Mouse (Mus musculus) left cerebral cortex, adult 2 months (tissue): ENCODE measurements around the gene Ints1. TPM values are rescaled to one million over a fixed set of nuclear protein-coding genes. Genes with fewer than 3 reads are reported as not detected.

Experiments used
- DNase-seq, 2 experiments: peaks; one replicate each; pipeline ENCODE4 v3.0.0; 2021 to 2022; ENCODE audit warnings: low spot score in 2 of 2, mixed read lengths in 1 of 2; ENCODE audit errors: extremely low spot score in 1 of 2
- H3K27ac ChIP-seq: fragments of 200-600 bp; 2 replicates; pipeline ENCODE4 v1.8.1; 2022
- H3K4me3 ChIP-seq: fragments of 200-600 bp; 2 replicates; pipeline ENCODE4 v1.8.1; 2022
- CTCF ChIP-seq: fragments of 200-600 bp; IDR thresholded peaks from 2 replicates; pipeline ENCODE4 v1.8.1; 2022; ENCODE audit warnings: antibody characterized with exemption, mild to moderate bottlenecking, moderate library complexity
- intact Hi-C: fragments of 180-260 bp; cut with DNase I; formaldehyde crosslinking; loops from one replicate; pipeline ENCODE4 v1.15.1; 2025
- total RNA-seq, 2 experiments: library from RNA; stranded (reverse); gene quantifications; 2 replicates each; pipeline ENCODE4 v1.2.3; 2021

The Ints1 gene
- total RNA-seq, 2 experiments from 2014 or later: 91.9 to 102 TPM

GRCm38 (mm10) chr5:139738592-139739315, 36.7 kb downstream of the Ints1 start:
- no peak overlapping the region for H3K27ac ChIP-seq
- DNase-seq: no peak
- intact Hi-C loops: no loop called here
- no peak for TF ChIP-seq CTCF
- no peak overlapping the region for H3K4me3 ChIP-seq

- H3K27ac ChIP-seq: no peak overlapping the region
- H3K4me3 ChIP-seq: no peak overlapping the region
- TF ChIP-seq CTCF: no peak
- intact Hi-C loops: no loop called here
- DNase-seq: no peak
These were observed 37.5 kb downstream of the Ints1 start for GRCm38 (mm10) chr5:139737841-139738591.

- intact Hi-C loops: no loop called here
- DNase-seq: no peak
- peak overlapping the region; percentile 52; the same call in 1 of the 2 replicates for H3K4me3 ChIP-seq
- no peak overlapping the region for H3K27ac ChIP-seq
- TF ChIP-seq CTCF: no peak
These were observed 39.0 kb downstream of the Ints1 start for GRCm38 (mm10) chr5:139736504-139736940.

GRCm38 (mm10) chr5:139735677-139736503, 39.6 kb downstream of the Ints1 start, which contains the start of gene Micall2:
Gene Micall2, minus strand, starts transcription at chr5:139736336.
- intact Hi-C loops: no loop called here
- TF ChIP-seq CTCF: no peak
- peak; percentile 67 to 81 for DNase-seq
- Histone ChIP-seq H3K4me3 (peak within 1 kb of the TSS; percentile 52), H3K27ac (no peak within 1 kb of the TSS)

GRCm38 (mm10) chr5:139734746-139735145, 40.7 kb downstream of the Ints1 start:
- intact Hi-C loops: no loop called here
- no peak for DNase-seq
- no peak overlapping the region for H3K4me3 ChIP-seq
- no peak overlapping the region for H3K27ac ChIP-seq
- no peak for TF ChIP-seq CTCF

GRCm38 (mm10) chr5:139734016-139734415, 41.5 kb downstream of the Ints1 start:
- no peak for TF ChIP-seq CTCF
- intact Hi-C loops: no loop called here
- H3K4me3 ChIP-seq: no peak overlapping the region
- no peak overlapping the region for H3K27ac ChIP-seq
- no peak for DNase-seq

- no peak for TF ChIP-seq CTCF
- H3K4me3 ChIP-seq: no peak overlapping the region
- H3K27ac ChIP-seq: no peak overlapping the region
- intact Hi-C loops: no loop called here
- DNase-seq: no peak
These were observed 42.8 kb downstream of the Ints1 start for GRCm38 (mm10) chr5:139732634-139733107.

GRCm38 (mm10) chr5:139730712-139731486, 44.6 kb downstream of the Ints1 start:
- no peak for DNase-seq
- H3K27ac ChIP-seq: no peak overlapping the region; the same call in none of the 2 replicates
- H3K4me3 ChIP-seq: no peak overlapping the region
- TF ChIP-seq CTCF: no peak
- intact Hi-C loops: no loop called here

- TF ChIP-seq CTCF: no peak
- intact Hi-C loops: no loop called here
- no peak for DNase-seq
- Histone ChIP-seq H3K27ac (no peak overlapping the region), H3K4me3 (no peak overlapping the region)
These were observed 48.2 kb downstream of the Ints1 start for GRCm38 (mm10) chr5:139727261-139727660.

- no peak for TF ChIP-seq CTCF
- Histone ChIP-seq H3K4me3 (no peak overlapping the region), H3K27ac (no peak overlapping the region)
- no peak for DNase-seq
- intact Hi-C loops: no loop called here
These were observed 49.3 kb downstream of the Ints1 start for GRCm38 (mm10) chr5:139726186-139726585.
